Mouse (Mus musculus) brain, adult 10 weeks (tissue): ENCODE results near the gene Acat3. TPM values are rescaled to one million over a fixed set of nuclear protein-coding genes. Genes with fewer than 3 reads are reported as not detected.

Experiments used
- polyA plus RNA-seq: library from polyadenylated mRNA; stranded (reverse); fragments of 350-450 nt; fragmentation: Illumina TruSeq; extraction: RNeasy Lipid Tissue Mini Kit (QIAGEN cat#74804); gene quantifications from one replicate; pipeline ENCODE4 v1.2.3, GENCODE M21; 2015; ENCODE audit warnings: low read depth, low replicate concordance

The Acat3 gene
- polyA plus RNA-seq = 8.3 TPM

DNA sequence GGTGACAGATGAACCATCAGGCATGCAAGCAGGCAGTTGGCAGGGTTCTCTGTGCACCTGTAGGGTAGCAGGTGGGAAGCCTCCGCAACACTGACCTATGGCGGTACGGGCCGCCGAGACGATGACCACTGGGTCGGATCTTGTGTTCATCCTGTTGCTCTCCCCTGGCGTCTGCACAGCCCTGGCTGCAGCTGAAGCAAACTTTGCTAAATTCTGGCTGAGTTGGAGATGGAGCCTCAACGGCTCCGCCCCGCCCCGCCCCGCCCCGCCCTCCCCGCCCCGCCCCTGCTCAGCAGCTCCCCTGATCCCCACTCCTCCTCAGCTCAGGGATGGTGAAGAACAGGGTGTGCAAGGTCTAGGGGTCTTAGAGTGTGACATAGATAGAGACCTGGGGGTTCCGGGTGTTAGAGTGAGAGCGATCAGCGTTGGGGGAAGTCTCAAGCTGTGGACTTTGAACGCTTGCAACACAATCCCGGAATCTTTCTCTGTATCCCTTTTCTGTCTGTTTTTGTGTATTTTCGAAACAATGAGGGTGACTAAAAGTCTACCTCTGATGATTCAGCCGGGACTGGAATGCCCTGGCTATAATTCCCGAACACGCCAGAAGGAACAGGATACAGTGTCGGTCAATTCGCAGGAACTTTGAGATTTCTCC is at the start of gene Acat3:
Gene Acat3, minus strand, starts transcription at position 450 of the 655 bp plus-strand sequence.

DNA sequence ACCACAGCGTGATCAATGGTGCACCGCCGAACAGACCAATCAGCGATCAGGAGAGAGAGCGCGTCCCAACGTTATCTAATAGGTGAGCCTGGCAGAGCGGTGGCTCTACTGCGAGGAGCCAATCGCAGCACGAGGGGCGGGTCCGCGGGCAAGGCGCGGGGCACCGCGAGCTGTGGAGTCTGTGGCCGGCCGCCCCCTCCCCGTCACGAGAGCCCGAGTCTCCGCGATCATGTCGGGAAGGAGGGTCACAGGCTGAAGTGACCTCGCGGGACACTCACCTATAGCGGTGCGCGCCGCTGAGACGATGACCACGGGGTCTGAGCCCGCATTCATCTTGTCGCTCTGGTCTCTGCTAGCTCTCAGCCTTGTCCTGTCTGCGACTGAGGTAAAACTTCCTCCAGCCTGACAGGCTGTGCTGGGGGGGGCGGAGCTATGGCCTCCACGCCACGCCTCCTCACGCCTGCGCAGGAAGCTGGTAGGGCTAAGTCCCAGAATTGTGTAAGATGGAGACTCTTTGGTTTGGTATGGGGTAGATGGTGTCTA is 20.0 kb upstream of the Acat3 start, which contains the start of gene Acat2:
Gene Acat2, minus strand, starts transcription at position 417 of the 543 bp plus-strand sequence.

DNA sequence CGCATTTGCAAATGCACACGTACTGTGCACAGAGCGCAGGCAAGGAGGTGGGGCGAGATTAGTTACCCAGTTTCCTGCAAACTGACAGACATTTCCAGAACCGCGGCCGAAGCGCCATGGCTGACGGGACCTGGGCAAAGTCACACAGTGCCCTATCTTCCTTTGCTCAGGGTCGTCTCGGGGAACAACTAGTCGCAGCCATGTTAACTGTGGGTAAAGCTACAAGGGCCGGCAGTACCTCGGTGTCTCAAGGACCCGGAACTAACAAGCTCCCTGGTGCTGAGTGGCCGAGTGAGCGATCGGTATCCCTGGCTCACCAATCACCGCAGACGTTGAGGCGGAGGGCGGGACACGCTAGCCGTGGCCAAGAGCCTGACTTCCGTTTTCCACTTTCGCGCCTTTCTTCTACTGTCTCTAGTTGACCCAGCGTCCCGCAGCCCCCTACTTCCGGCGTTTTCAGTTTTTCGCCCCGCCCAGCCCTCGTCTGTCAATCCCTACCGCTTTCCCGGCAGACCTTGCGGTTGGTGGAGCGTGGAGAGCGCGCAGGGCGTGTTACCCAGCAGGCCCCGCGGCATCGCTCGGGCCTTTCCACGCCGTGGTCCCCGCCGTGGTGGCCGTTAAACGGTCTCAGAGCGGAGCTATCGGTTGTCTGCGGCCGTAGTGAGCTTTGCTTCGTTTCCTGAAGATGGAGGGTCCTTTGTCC is 24.4 kb downstream of the Acat3 start, which contains the start of gene Mrpl18:
Gene Mrpl18, minus strand, starts transcription at position 465 of the 703 bp plus-strand sequence.

DNA sequence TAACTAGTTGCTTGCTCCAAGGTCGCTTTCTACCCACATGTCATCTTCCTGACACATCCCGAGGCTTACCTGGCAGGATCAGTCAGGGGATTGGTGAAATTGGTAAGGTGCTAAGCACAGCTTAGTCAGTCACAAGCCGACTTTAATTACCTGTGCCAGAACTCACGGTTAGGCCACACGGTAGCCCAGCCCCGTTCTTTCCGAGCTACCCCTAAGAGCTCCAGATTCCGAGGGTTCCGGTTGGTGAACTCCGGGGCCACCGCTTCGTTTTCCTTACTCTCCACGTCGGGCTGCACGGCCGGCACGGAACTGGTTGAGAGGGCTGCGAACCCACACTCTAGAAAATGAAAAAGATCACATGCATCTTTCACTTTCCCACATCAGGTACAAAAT is 24.9 kb downstream of the Acat3 start, which contains the start of gene Tcp1:
Gene Tcp1, plus strand, starts transcription at position 214 of the 393 bp plus-strand sequence.

DNA sequence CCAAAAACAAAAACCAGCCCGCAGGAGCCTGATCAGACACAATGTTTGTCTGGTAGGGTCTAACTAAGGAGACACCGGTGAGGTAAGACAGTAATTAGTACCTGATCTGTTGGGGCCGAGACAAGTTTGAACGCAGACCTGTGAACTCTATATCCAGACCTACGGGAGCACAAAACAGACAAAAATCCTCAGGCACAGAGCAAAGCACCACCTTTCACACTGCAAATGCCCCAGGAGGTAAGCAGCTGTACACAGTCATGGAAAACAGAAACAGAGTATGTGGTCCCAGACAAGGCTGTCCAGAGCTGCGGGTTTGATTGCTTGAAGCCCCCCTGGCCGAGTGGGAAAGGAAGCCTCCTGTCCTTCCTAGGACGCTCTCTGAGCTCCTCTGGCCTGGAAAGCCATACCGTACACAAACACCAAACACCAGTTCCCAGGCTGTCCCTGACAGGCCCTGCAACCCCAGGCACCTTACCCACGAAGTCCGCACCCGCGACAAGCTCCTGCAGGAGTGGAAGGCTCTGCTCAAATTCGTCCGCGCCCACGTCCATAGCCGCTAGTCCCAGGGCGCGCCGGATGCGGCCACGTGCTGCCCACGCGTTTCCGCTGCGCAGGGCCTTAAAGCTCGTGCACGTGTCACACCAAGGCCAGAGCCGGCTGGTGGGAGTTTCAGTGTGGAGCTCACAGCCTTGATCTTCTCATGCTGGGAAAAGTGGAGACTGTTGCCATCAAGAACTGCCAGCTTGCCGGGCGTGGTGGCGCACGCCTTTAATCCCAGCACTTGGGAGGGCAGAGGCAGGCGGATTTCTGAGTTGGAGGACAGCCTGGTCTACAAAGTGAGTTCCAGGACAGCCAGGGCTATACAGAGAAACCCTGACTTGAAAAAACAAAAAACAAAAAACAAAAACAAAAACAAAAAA is 30.8 kb downstream of the Acat3 start, which contains the start of gene Pnldc1:
Gene Pnldc1, minus strand, starts transcription at position 870 of the 920 bp plus-strand sequence.

DNA sequence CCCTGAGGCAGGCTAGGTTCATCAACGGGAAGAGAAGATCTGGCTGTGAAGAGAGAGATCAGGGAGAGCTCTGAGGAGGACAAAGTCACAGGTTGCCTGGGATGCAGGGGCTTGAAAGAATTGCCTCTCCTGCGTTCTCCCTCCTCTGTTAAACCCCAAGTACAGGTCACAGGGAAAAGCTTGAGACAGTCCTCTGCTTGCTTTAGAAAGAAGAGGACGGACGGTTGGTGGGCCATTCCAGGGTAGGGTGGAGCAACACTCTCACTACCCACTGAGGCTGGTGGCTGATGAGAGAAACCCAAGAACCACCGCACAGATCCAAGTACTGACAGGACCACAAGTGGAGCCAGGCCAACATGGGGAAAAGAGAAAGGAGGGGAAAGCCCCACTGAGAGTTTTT is 64.7 kb downstream of the Acat3 start, which contains the start of gene Mrgprh:
Gene Mrgprh, plus strand, starts transcription at position 301 of the 400 bp plus-strand sequence.

Other genes starting within 250 kb of the Acat3 start
- 8.9 TPM for gene Igf2r, start 170.9 kb downstream of the Acat3 start, polyA plus RNA-seq
- 21.5 TPM for gene Mas1, start 72.5 kb downstream of the Acat3 start, polyA plus RNA-seq
- gene Mrgprh, start 64.6 kb downstream of the Acat3 start, polyA plus RNA-seq = not detected
- gene Pnldc1, start 30.4 kb downstream of the Acat3 start, polyA plus RNA-seq = 0.79 TPM
- 267 TPM for gene Tcp1, start 24.9 kb downstream of the Acat3 start, polyA plus RNA-seq
- 80.3 TPM for gene Mrpl18, start 24.3 kb downstream of the Acat3 start, polyA plus RNA-seq
- 56.4 TPM for gene Acat2, start 20.1 kb upstream of the Acat3 start, polyA plus RNA-seq
- 71.9 TPM for gene Wtap, start 53.6 kb upstream of the Acat3 start, polyA plus RNA-seq
- gene Sod2, start 66.2 kb upstream of the Acat3 start, polyA plus RNA-seq = 143 TPM
- not detected for gene Gpr31b, start 111.7 kb upstream of the Acat3 start, polyA plus RNA-seq
- gene Tcp10b, start 120.5 kb upstream of the Acat3 start, polyA plus RNA-seq = not detected
- not detected for gene Unc93a, start 191.2 kb upstream of the Acat3 start, polyA plus RNA-seq